Mouse (Mus musculus) CH12.LX (cell line): Measurements from ENCODE around the gene Ckmt1. TPM values are rescaled to one million over a fixed set of nuclear protein-coding genes. Genes with fewer than 3 reads are reported as not detected.

ENCODE experiments used
- polyA plus RNA-seq: library from polyadenylated mRNA; unstranded; fragments of >175 nt; gene quantifications from 2 replicates; pipeline ENCODE4 v1.2.1, GENCODE M21; 2012; ENCODE audit warnings: low read depth; ENCODE audit not compliant: insufficient read length
- total RNA-seq, 2 experiments: library from RNA; depleted of rRNA; stranded (reverse); fragments of 300-350 nt in 1 of 2; fragments of >200 nt in 1 of 2; gene quantifications; 2 replicates each; pipeline ENCODE4 v1.2.3; 2012 to 2014

The Ckmt1 gene
- total and polyA plus RNA-seq, 3 experiments, result 2.6 to 3.9 TPM; not detected in 1

Other genes starting within 250 kb of the Ckmt1 start
- not detected in 2 replicates for gene Tgm7, start 247.9 kb upstream of the Ckmt1 start, total RNA-seq (2012; rRNA removed)
- gene Tgm7, start 247.9 kb upstream of the Ckmt1 start, total RNA-seq (2014; rRNA removed), result not detected in 2 replicates
- gene Tgm7, start 247.9 kb upstream of the Ckmt1 start, polyA plus RNA-seq, result not detected in 2 replicates
- 7.3 and 8.1 TPM in 2 replicates for gene Adal, start 217.3 kb upstream of the Ckmt1 start, total RNA-seq (2012; rRNA removed)
- gene Adal, start 217.3 kb upstream of the Ckmt1 start, total RNA-seq (2014; rRNA removed), result 12.5 and 12.8 TPM in 2 replicates
- 10.0 and 10.4 TPM in 2 replicates for gene Adal, start 217.3 kb upstream of the Ckmt1 start, polyA plus RNA-seq
- 9.3 and 10.6 TPM in 2 replicates for gene Lcmt2, start 217.1 kb upstream of the Ckmt1 start, total RNA-seq (2012; rRNA removed)
- 5.7 and 6.4 TPM in 2 replicates for gene Lcmt2, start 217.1 kb upstream of the Ckmt1 start, total RNA-seq (2014; rRNA removed)
- gene Lcmt2, start 217.1 kb upstream of the Ckmt1 start, polyA plus RNA-seq, result 11.7 and 12.3 TPM in 2 replicates
- 27.8 and 29.1 TPM in 2 replicates for gene Tubgcp4, start 187.1 kb upstream of the Ckmt1 start, total RNA-seq (2012; rRNA removed)
- gene Tubgcp4, start 187.1 kb upstream of the Ckmt1 start, total RNA-seq (2014; rRNA removed), result 31.0 and 35.1 TPM in 2 replicates
- gene Tubgcp4, start 187.1 kb upstream of the Ckmt1 start, polyA plus RNA-seq, result 32.5 and 34.1 TPM in 2 replicates
- gene Zscan29, start 186.6 kb upstream of the Ckmt1 start, total RNA-seq (2012; rRNA removed), result 6.8 and 7.4 TPM in 2 replicates
- 4.9 and 5.4 TPM in 2 replicates for gene Zscan29, start 186.6 kb upstream of the Ckmt1 start, total RNA-seq (2014; rRNA removed)
- gene Zscan29, start 186.6 kb upstream of the Ckmt1 start, polyA plus RNA-seq, result 7.0 and 7.3 TPM in 2 replicates
- gene Trp53bp1, start 86.3 kb upstream of the Ckmt1 start, total RNA-seq (2012; rRNA removed), result 41.7 and 55.2 TPM in 2 replicates
- gene Trp53bp1, start 86.3 kb upstream of the Ckmt1 start, total RNA-seq (2014; rRNA removed), result 30.1 and 38.0 TPM in 2 replicates
- 68.7 and 77.6 TPM in 2 replicates for gene Trp53bp1, start 86.3 kb upstream of the Ckmt1 start, polyA plus RNA-seq
- 0.38 and 0.92 TPM in 2 replicates for gene Map1a, start 68.1 kb upstream of the Ckmt1 start, total RNA-seq (2012; rRNA removed)
- gene Map1a, start 68.1 kb upstream of the Ckmt1 start, total RNA-seq (2014; rRNA removed), result 0.11 and 0.16 TPM in 2 replicates
- gene Map1a, start 68.1 kb upstream of the Ckmt1 start, polyA plus RNA-seq, result 7.2 and 7.3 TPM in 2 replicates
- 11.0 and 11.9 TPM in 2 replicates for gene Ppip5k1, start 2.3 kb upstream of the Ckmt1 start, total RNA-seq (2012; rRNA removed)
- 4.5 and 4.6 TPM in 2 replicates for gene Ppip5k1, start 2.3 kb upstream of the Ckmt1 start, total RNA-seq (2014; rRNA removed)
- gene Ppip5k1, start 2.3 kb upstream of the Ckmt1 start, polyA plus RNA-seq, result 10.4 and 12.3 TPM in 2 replicates
- gene Strc, start 29.5 kb downstream of the Ckmt1 start, total RNA-seq (2012; rRNA removed), result 4.8 and 6.3 TPM in 2 replicates
- 1.6 and 2.0 TPM in 2 replicates for gene Strc, start 29.5 kb downstream of the Ckmt1 start, total RNA-seq (2014; rRNA removed)
- 6.2 and 9.2 TPM in 2 replicates for gene Strc, start 29.5 kb downstream of the Ckmt1 start, polyA plus RNA-seq
- 54.5 and 86.7 TPM in 2 replicates for gene Pdia3, start 56.1 kb downstream of the Ckmt1 start, total RNA-seq (2012; rRNA removed)
- 169 and 184 TPM in 2 replicates for gene Pdia3, start 56.1 kb downstream of the Ckmt1 start, total RNA-seq (2014; rRNA removed)
- 356 and 406 TPM in 2 replicates for gene Pdia3, start 56.1 kb downstream of the Ckmt1 start, polyA plus RNA-seq
- gene Catsper2, start 56.1 kb downstream of the Ckmt1 start, total RNA-seq (2012; rRNA removed), result 0.89 and 1.5 TPM in 2 replicates
- gene Catsper2, start 56.1 kb downstream of the Ckmt1 start, total RNA-seq (2014; rRNA removed), result 1.2 and 2.2 TPM in 2 replicates
- 1.8 TPM in 2 replicates for gene Catsper2, start 56.1 kb downstream of the Ckmt1 start, polyA plus RNA-seq
- gene Ell3, start 86.6 kb downstream of the Ckmt1 start, total RNA-seq (2012; rRNA removed), result 0.38 and 1.4 TPM in 2 replicates
- 2.1 and 2.3 TPM in 2 replicates for gene Ell3, start 86.6 kb downstream of the Ckmt1 start, total RNA-seq (2014; rRNA removed)
- 1.0 and 1.5 TPM in 2 replicates for gene Ell3, start 86.6 kb downstream of the Ckmt1 start, polyA plus RNA-seq
- 164 and 189 TPM in 2 replicates for gene Serf2, start 91.5 kb downstream of the Ckmt1 start, total RNA-seq (2012; rRNA removed)
- gene Serf2, start 91.5 kb downstream of the Ckmt1 start, total RNA-seq (2014; rRNA removed), result 116 TPM in 2 replicates
- gene Serf2, start 91.5 kb downstream of the Ckmt1 start, polyA plus RNA-seq, result 222 and 255 TPM in 2 replicates
- gene Hypk, start 95.6 kb downstream of the Ckmt1 start, total RNA-seq (2012; rRNA removed), result 15.4 and 23.2 TPM in 2 replicates
- gene Hypk, start 95.6 kb downstream of the Ckmt1 start, total RNA-seq (2014; rRNA removed), result 11.7 and 13.3 TPM in 2 replicates
- 119 and 174 TPM in 2 replicates for gene Hypk, start 95.6 kb downstream of the Ckmt1 start, polyA plus RNA-seq
- 0.89 and 1.0 TPM in 2 replicates for gene Serinc4, start 99.1 kb downstream of the Ckmt1 start, total RNA-seq (2012; rRNA removed)
- 0.17 TPM in 1 of 2 replicates, not detected in the other for gene Serinc4, start 99.1 kb downstream of the Ckmt1 start, total RNA-seq (2014; rRNA removed)
- gene Serinc4, start 99.1 kb downstream of the Ckmt1 start, polyA plus RNA-seq, result 0.29 and 1.2 TPM in 2 replicates
- 15.6 and 17.3 TPM in 2 replicates for gene Mfap1b, start 116.4 kb downstream of the Ckmt1 start, total RNA-seq (2012; rRNA removed)
- gene Mfap1b, start 116.4 kb downstream of the Ckmt1 start, total RNA-seq (2014; rRNA removed), result 24.3 TPM in 2 replicates
- 29.7 and 33.2 TPM in 2 replicates for gene Mfap1b, start 116.4 kb downstream of the Ckmt1 start, polyA plus RNA-seq
- gene Mfap1a, start 149.0 kb downstream of the Ckmt1 start, total RNA-seq (2012; rRNA removed), result 14.0 and 16.8 TPM in 2 replicates
- 13.5 and 13.7 TPM in 2 replicates for gene Mfap1a, start 149.0 kb downstream of the Ckmt1 start, total RNA-seq (2014; rRNA removed)
- 23.7 and 27.3 TPM in 2 replicates for gene Mfap1a, start 149.0 kb downstream of the Ckmt1 start, polyA plus RNA-seq
- 17.4 and 20.6 TPM in 2 replicates for gene Wdr76, start 149.0 kb downstream of the Ckmt1 start, total RNA-seq (2012; rRNA removed)
- 28.6 and 29.9 TPM in 2 replicates for gene Wdr76, start 149.0 kb downstream of the Ckmt1 start, total RNA-seq (2014; rRNA removed)
- gene Wdr76, start 149.0 kb downstream of the Ckmt1 start, polyA plus RNA-seq, result 22.7 and 26.9 TPM in 2 replicates